Comparison of ENCODE assay signal across 8 mouse cellular contexts in the genomic region with DNA sequence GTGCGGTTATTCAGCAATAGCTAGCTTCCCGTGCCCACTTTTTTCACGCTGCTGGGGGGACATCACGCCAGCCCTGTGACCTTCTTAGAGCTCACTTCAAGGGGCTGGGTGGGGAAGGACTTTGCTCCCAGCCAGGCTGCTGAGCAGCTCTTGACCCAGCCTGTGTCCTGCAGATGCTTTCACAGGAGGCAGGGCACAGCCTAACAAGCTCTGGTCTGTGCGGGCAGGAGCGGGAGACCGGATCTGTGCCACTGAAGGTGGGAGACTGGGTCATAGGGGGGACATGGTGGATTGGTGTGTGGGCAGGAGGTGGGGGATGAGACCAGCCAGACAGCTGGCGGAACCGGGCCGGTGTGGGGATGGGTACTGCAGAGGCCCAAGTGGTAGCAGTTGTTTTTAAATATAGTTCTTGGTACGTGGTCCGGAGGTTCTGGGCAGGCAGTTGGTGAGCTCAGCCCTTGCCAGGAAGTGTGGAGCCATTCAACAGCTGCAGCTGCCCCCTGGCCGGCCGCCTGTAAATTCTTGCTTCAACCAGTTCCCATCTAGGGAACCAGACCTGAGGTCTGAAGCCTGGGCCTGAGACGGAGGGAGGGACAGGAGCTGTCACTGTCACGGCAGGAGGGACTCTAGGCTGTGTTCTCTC. TPM values are rescaled to one million over a fixed set of nuclear protein-coding genes. Genes with fewer than 3 reads are reported as not detected.
A peak's percentile ranks its signal among the peaks of the same experiment; 100 is the strongest.
DNase-seq lines count a peak whose midpoint lies in the region; ATAC-seq and TF ChIP-seq lines count a peak whose summit lies in the region.

No protein-coding gene starts in this region.

- H3K9me3 ChIP-seq in lung, embryonic 15.5 days, result no peaks in the 10 kb centered on the region
- no peaks in the 10 kb centered on the region for H3K9me3 ChIP-seq in heart, embryonic 12.5 days (replicated peaks)
- no peaks in the 10 kb centered on the region for H3K9me3 ChIP-seq in kidney, postnatal 0 days (replicated peaks; ENCODE audit: low read length)

- ATAC-seq in lung, embryonic 15.5 days (ENCODE audit: borderline replicate concordance, extremely low read depth, low FRiP score, low TSS enrichment), result no peak
- ATAC-seq in heart, embryonic 12.5 days (ENCODE audit: insufficient number of reproducible peaks, low FRiP score), result no peak
- ATAC-seq in kidney, postnatal 0 days (replicated peaks; ENCODE audit: low FRiP score, low read depth), result no peak; the same call in 1 of the 2 replicates

- DNase-seq in lung, postnatal 14 days, result no peak
- DNase-seq in cerebellum, adult 9-11 months, result peak; percentile 71
- DNase-seq in kidney, postnatal 0 days (ENCODE audit: low spot score), result peak; percentile 46
- DNase-seq in lung, postnatal 36 days, result peak; percentile 39
- DNase-seq in B cell, adult 2 months, result no peak
- DNase-seq in embryo, embryonic 9.5 days (ENCODE audit: extremely low spot score), result no peak

- no peak overlapping the region for H3K4me2 ChIP-seq in lung, embryonic 15.5 days
- peak overlapping the region; percentile 94 for H3K4me2 ChIP-seq in heart, embryonic 12.5 days
- no peak overlapping the region for H3K4me2 ChIP-seq in kidney, postnatal 0 days (ENCODE audit: low read length)

- H3K4me1 ChIP-seq in lung, embryonic 15.5 days, result peaks cover 46% of the 10 kb centered on the region
- H3K4me1 ChIP-seq in heart, embryonic 12.5 days (replicated peaks), result peaks cover 48% of the 10 kb centered on the region
- peaks cover 34% of the 10 kb centered on the region for H3K4me1 ChIP-seq in kidney, postnatal 0 days (replicated peaks; ENCODE audit: insufficient read depth, low read length)

- H3K27me3 ChIP-seq in lung, embryonic 15.5 days, result no peaks in the 10 kb centered on the region
- H3K27me3 ChIP-seq in heart, embryonic 12.5 days (replicated peaks), result no peaks in the 10 kb centered on the region
- H3K27me3 ChIP-seq in kidney, postnatal 0 days (ENCODE audit: insufficient read depth, low read length), result no peaks in the 10 kb centered on the region

- 66% methylated on average over 16 of the region's 16 CpGs for WGBS in lung, embryonic 15.5 days
- WGBS in heart, embryonic 12.5 days, result 51% methylated on average over 16 of the region's 16 CpGs
- 42% methylated on average over 16 of the region's 16 CpGs for WGBS in kidney, postnatal 0 days

- H3K9ac ChIP-seq in lung, embryonic 15.5 days, result no peak overlapping the region
- H3K9ac ChIP-seq in heart, embryonic 12.5 days, result peak overlapping the region; percentile 73
- 0 out of 2 replicates have a peak overlapping the region, but pooled peaks have one; percentile 14 for H3K9ac ChIP-seq in kidney, postnatal 0 days (ENCODE audit: low read depth, low read length)

- H3K4me3 ChIP-seq in lung, embryonic 15.5 days, result no peak overlapping the region
- H3K4me3 ChIP-seq in heart, embryonic 12.5 days, result peak overlapping the region; percentile 11; the same call in 1 of the 2 replicates
- H3K4me3 ChIP-seq in kidney, postnatal 0 days (replicated peaks; ENCODE audit: low read depth, low read length), result no peak overlapping the region

- peak overlapping the region; percentile 55; the same call in 1 of the 2 replicates for H3K27ac ChIP-seq in lung, embryonic 15.5 days
- H3K27ac ChIP-seq in heart, embryonic 12.5 days (ENCODE audit: poor library complexity, severe bottlenecking), result peak overlapping the region; percentile 97
- H3K27ac ChIP-seq in kidney, postnatal 0 days, result peak overlapping the region; percentile 83

- no peak for TF ChIP-seq CTCF in kidney, postnatal 0 days (IDR thresholded peaks at IDR 0.05; ENCODE audit: low read depth)

- H3K36me3 ChIP-seq in lung, embryonic 15.5 days, result 0 out of 2 replicates have a peak, but pooled peaks cover 11% of the 10 kb centered on the region
- peaks cover 41% of the 10 kb centered on the region for H3K36me3 ChIP-seq in heart, embryonic 12.5 days
- no peaks in the 10 kb centered on the region; the same call in 1 of the 2 replicates for H3K36me3 ChIP-seq in kidney, postnatal 0 days (ENCODE audit: insufficient read depth, low read length)

RNA-seq across cellular contexts. Expression of gene Iffo1, which starts 4.0 kb away (rescaled TPM):
- 5.7 and 6.8 TPM in 2 replicates for polyA plus RNA-seq in lung, embryonic 15.5 days (2015; fragmentation: Nextera tagmentation; extraction: Ambion mirVana)
- 11.3 and 11.8 TPM in 2 replicates for polyA plus RNA-seq in heart, embryonic 12.5 days (2016; fragmentation: Nextera tagmentation; extraction: Ambion mirVana)
- 8.1 and 8.7 TPM in 2 replicates for polyA plus RNA-seq in kidney, postnatal 0 days (2015; fragmentation: Nextera tagmentation; extraction: Ambion mirVana)

RNA-seq across cellular contexts. Expression of gene Gapdh, which starts 17.2 kb away (rescaled TPM):
- 1,765 and 1,844 TPM in 2 replicates for polyA plus RNA-seq in lung, embryonic 15.5 days (2015; fragmentation: Nextera tagmentation; extraction: Ambion mirVana)
- 4,345 and 4,378 TPM in 2 replicates for polyA plus RNA-seq in heart, embryonic 12.5 days (2016; fragmentation: Nextera tagmentation; extraction: Ambion mirVana)
- 1,529 and 1,548 TPM in 2 replicates for polyA plus RNA-seq in kidney, postnatal 0 days (2015; fragmentation: Nextera tagmentation; extraction: Ambion mirVana)

RNA-seq across cellular contexts. Expression of gene Nop2, which starts 17.3 kb away (rescaled TPM):
- polyA plus RNA-seq in lung, embryonic 15.5 days (2015; fragmentation: Nextera tagmentation; extraction: Ambion mirVana), result 56.5 and 58.8 TPM in 2 replicates
- polyA plus RNA-seq in heart, embryonic 12.5 days (2016; fragmentation: Nextera tagmentation; extraction: Ambion mirVana), result 55.0 and 56.2 TPM in 2 replicates
- 41.1 and 43.2 TPM in 2 replicates for polyA plus RNA-seq in kidney, postnatal 0 days (2015; fragmentation: Nextera tagmentation; extraction: Ambion mirVana)

RNA-seq across cellular contexts. Expression of gene Ncapd2, which starts 42.5 kb away (rescaled TPM):
- 136 and 139 TPM in 2 replicates for polyA plus RNA-seq in lung, embryonic 15.5 days (2015; fragmentation: Nextera tagmentation; extraction: Ambion mirVana)
- 99.0 and 112 TPM in 2 replicates for polyA plus RNA-seq in heart, embryonic 12.5 days (2016; fragmentation: Nextera tagmentation; extraction: Ambion mirVana)
- 43.8 and 48.0 TPM in 2 replicates for polyA plus RNA-seq in kidney, postnatal 0 days (2015; fragmentation: Nextera tagmentation; extraction: Ambion mirVana)

RNA-seq across cellular contexts. Expression of gene Mrpl51, which starts 42.6 kb away (rescaled TPM):
- 208 and 224 TPM in 2 replicates for polyA plus RNA-seq in lung, embryonic 15.5 days (2015; fragmentation: Nextera tagmentation; extraction: Ambion mirVana)
- 217 and 218 TPM in 2 replicates for polyA plus RNA-seq in heart, embryonic 12.5 days (2016; fragmentation: Nextera tagmentation; extraction: Ambion mirVana)
- 275 and 288 TPM in 2 replicates for polyA plus RNA-seq in kidney, postnatal 0 days (2015; fragmentation: Nextera tagmentation; extraction: Ambion mirVana)

Comparison
In these comparisons a context has a peak if more than half of its experiments do, and no peak if none do; other contexts are left out.
1. DNase-seq: peak in cerebellum, adult 9-11 months (single experiment), kidney, postnatal 0 days (single experiment) and lung, postnatal 36 days (single experiment); none in lung, postnatal 14 days (single experiment), B cell, adult 2 months (0 of 2) and embryo, embryonic 9.5 days (single experiment).
2. Peak in every context shown above with its lines, with median percentiles within 50 percentile points of each other: H3K27ac ChIP-seq.